Mouse (Mus musculus) kidney, postnatal 36 days (tissue): ENCODE data around the gene Rab31.
"Not testable (repeated sequence)": the region's sequence is repeated elsewhere in the genome, so short reads cannot be mapped to it uniquely, and the experiment has no call there.

ENCODE experiments used
- DNase-seq, 2 experiments: peaks; one replicate each; pipeline ENCODE4 v3.0.0; 2021 to 2022; ENCODE audit warnings: mixed read lengths in 2 of 2

Rab31 gene

DNA sequence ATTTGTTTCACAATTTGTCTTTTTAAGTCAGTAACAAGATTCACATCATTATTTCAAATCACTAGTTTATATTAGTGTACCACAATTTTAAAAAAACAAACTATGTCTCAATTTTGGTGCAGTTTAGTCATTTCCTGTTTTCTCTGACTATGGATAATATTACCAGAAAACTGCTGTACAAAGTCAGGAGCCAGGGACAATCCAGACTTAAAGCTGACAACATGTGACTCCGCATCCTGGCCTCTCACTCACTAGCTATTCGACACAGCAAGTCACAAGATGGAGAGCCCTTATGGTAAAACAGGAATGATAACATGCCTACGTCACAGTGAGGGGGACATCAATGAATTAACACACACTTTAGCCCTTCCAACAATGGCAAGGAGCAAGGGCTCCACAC, 109.9 kb downstream of the Rab31 start:
- DNase-seq = no peak

DNA sequence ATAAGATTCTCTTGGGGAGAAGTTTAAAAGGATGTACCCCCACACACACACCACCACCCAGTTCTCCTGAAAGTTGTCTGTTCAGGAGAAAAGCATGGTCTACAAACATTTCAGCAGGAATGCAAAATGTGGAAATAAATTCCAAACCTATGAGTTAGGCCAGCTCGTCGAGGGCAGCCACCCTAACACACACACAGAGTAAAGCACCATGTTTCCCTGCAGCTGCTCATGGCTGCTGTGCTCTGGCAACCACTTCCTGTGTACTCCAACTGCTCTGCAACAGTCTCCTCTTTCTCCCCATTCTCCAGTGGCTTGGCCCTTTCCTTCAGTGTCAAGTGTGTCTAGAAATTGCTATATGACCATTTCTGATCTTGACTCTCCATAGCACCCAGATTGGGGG, 114.1 kb downstream of the Rab31 start:
- no peak for DNase-seq

GRCm38 (mm10) chr17:65657958-65658357, 114.6 kb downstream of the Rab31 start:
- DNase-seq = no peak

GRCm38 (mm10) chr17:65656731-65657130, 115.8 kb downstream of the Rab31 start:
- DNase-seq = no peak

DNA sequence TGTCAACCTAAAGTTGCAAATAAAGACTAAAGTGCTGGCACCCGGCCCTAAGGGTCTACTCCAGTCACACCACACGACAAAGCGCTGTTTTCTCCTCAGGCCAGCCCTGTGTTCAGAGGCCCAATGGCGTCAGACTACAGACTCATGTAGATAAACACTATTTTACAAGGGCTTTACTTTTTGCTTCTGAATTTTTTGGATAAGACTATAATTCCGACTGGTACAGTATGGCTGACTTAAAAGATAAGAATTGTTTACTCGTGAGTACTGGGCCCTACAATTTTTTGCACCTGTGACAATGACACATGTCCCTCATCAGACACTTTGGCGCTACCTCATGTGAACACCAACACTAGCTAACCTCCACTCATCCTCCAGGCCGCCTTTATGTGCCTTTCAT, 116.5 kb downstream of the Rab31 start:
- no peak for DNase-seq

DNA sequence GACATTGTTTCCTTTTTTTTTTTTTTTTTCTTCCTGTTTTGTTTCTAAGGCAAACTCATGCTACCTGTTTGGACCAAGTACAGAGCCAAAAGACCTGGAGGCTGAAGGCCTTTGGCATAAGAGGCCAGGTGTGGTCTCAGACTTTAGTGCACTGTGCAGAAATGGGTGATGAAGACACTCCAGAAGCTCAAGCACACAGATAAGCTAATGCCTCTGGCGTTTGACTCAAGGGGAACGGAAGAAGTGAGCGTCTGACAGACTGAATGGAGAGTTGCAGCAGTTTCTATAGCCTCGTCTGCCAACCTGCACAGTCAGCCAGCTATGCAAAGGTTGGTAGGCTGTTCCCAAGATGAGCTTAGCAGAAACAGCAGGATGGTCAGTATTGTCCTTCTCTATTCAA, 116.9 kb downstream of the Rab31 start:
- DNase-seq = no peak

DNA sequence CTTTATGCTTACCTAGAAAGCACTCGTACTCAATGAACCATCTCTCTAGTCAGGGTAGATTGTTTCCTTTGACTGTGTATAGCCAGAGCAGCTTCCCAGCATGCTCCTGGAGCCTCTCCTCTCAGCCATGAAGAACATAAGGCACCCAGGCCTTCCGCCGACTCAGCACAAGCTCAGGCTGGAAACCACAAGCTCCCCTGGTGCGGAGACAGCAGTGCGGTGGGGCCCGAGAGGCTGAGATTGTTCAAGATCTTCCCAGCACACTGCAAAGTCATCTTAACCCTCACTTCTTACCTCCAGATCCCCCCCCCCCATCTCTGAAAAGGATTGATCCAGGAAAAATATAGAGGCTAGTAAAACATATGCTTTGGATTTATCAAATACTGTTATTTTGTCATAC, 122.0 kb downstream of the Rab31 start:
- no peak for DNase-seq

DNA sequence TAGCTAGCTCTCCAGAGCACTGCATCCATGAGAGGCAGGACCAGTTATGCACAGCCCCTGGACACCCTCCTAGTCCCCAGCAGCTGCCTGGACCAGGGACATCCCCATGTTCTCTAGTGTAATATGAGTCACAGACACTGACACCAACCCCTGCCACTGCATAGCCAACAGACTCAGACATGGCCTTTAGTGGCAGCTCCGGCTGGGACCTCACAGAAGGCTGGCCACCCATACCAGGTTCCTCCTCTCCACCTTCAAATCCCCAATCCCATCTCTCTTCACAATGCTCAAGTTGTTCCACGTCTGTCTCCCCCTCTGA, 123.4 kb downstream of the Rab31 start:
- no peak for DNase-seq

GRCm38 (mm10) chr17:65648371-65649174, 124.0 kb downstream of the Rab31 start:
- no peak for DNase-seq

GRCm38 (mm10) chr17:65647961-65648360, 124.6 kb downstream of the Rab31 start:
- no peak for DNase-seq

GRCm38 (mm10) chr17:65647226-65647625, 125.3 kb downstream of the Rab31 start:
- DNase-seq = peak; percentile 22 to 25

DNA sequence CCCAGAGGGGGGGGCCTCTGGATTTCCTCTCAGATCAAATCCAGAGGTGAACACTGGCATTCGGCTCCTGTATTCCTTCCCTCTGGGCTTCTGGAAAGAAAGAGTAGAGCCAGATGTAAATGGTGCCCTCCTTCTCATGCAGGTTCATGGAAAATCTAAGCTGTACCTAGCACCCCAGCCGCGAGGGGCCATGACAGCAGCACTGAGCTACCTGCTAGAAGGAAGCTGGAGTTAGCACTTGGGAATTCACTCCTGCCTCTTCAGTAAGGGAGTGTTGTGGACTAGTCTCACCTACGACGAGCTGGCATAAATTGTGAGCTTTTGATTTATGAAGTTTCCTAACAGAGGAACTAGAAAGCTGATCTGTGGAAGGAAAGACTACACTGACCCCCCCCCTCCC, 129.0 kb downstream of the Rab31 start:
- no peak for DNase-seq

- DNase-seq = peak; percentile 13 to 22
These were observed 129.5 kb downstream of the Rab31 start for GRCm38 (mm10) chr17:65643051-65643521.

GRCm38 (mm10) chr17:65642578-65642991, 130.0 kb downstream of the Rab31 start:
- no peak for DNase-seq

- no peak for DNase-seq
These were observed 130.8 kb downstream of the Rab31 start, which contains the start of gene Txndc2 for GRCm38 (mm10) chr17:65641734-65642218. Gene Txndc2 (minus strand): TSS chr17:65642168.

DNA sequence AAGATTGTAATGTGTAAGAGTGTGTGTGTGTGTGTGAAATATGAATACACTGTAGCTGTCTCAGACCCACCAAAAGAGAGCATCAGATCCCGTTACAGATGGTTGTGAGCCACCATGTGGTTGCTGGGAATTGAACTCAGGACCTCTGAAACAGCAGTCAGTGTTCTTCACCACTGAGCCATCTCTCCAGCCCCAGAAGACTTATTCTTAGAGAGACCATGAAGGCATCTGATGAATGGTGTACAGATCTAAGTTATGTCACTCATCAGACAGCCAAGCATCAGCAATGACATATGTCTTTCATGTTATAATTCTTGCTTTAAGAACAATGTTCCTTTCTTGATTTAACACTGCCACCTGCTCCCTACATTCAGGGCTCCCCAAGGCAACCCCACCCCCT, 133.4 kb downstream of the Rab31 start:
- no peak for DNase-seq

DNA sequence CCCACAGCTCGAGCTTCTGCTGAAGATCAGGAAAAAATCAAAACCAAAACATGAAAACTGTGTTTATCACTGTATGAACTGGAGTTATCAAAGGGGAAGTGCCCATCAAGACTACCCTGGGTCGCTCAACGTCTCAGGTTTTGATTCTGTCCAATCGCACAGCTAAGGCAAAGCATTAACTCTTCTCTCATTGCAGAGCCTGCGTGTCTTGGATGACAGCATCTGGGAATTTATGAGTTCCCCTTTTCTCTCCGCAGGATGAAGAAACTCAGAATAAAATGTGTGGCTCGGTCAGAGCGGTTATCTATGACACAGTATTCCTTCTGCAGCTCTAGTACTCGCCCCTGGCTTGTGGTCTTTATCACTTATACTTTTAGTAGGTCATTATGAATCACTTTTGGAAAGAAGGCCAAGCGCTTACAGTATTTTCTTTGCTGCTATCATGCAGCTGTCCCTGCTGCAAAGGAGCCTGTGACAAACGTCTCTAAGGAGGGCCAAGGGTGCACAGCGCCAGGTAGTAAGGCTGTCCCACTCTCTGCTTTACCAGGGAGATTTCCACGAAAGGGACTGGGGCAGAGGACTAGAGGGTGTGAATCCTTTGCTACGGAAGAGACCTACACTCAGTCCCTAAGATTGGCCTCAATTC, 136.7 kb downstream of the Rab31 start:
- DNase-seq = no peak

GRCm38 (mm10) chr17:65629943-65630342, 142.6 kb downstream of the Rab31 start:
- no peak for DNase-seq

- not testable (repeated sequence) for DNase-seq
These were observed 143.6 kb downstream of the Rab31 start for GRCm38 (mm10) chr17:65628823-65629532.

DNA sequence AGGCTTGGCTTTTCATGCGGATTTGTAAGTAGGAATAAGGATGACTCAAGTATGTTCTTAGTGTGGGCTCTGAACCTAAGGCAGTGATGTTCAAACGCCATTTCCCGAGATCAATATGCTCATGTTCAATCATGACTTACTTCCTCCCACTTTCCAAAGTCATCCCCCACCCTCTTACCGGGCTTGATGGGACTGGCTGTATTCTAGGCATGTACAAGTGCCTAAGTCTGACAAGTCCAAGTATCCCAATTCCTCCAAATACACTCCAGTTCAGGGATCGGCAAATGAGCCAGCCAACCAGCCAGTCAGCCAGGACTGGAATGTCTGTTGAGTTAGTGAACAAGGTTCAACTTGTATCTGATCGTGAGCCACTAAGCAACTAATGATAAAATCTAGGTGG, 146.3 kb downstream of the Rab31 start:
- peak in 1 of 2 experiments; percentile 23 for DNase-seq

DNA sequence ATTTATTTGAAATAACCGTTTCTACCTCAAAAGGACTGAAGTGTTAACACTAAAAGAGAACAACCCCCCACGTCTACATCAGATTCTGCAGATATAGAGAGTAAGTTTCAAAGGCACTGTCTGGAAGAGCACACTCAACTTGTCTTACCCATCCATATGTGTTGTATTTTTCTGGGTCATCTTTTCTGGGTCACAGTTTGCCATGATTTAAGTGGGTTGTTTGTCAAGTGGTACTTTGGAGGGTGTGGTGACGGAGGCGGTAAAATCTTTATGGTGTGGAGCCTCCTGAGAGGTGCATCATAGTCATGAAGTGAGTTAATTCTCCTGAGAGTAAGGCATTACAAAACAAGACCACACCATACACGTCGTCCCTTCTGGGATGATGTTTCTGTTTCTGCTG, 147.0 kb downstream of the Rab31 start:
- DNase-seq = no peak

GRCm38 (mm10) chr17:65623130-65623529, 149.4 kb downstream of the Rab31 start:
- no peak for DNase-seq

GRCm38 (mm10) chr17:65618431-65618830, 154.1 kb downstream of the Rab31 start:
- DNase-seq = peak; percentile 25 to 26

DNA sequence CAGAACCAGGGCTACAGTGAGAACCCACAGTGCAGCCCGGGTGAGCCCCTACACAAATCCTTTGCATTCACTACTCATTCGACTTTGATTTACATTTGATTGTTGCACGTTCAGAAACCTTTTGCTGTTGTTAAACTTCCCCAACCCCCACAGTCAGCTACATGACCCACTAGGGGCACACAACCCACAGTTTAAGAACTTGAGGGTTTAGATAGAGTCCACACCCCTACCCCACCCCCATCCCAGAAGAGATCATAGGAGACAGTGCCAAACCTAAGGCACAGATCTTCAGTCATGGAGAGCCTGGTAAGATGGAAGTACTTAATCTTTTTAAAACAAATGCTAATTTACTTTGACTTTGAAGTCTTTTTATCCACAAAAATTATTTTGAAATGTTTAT, 156.9 kb downstream of the Rab31 start:
- no peak for DNase-seq
